ENCODE assay signal across 18 mouse cellular contexts in the genomic region with DNA sequence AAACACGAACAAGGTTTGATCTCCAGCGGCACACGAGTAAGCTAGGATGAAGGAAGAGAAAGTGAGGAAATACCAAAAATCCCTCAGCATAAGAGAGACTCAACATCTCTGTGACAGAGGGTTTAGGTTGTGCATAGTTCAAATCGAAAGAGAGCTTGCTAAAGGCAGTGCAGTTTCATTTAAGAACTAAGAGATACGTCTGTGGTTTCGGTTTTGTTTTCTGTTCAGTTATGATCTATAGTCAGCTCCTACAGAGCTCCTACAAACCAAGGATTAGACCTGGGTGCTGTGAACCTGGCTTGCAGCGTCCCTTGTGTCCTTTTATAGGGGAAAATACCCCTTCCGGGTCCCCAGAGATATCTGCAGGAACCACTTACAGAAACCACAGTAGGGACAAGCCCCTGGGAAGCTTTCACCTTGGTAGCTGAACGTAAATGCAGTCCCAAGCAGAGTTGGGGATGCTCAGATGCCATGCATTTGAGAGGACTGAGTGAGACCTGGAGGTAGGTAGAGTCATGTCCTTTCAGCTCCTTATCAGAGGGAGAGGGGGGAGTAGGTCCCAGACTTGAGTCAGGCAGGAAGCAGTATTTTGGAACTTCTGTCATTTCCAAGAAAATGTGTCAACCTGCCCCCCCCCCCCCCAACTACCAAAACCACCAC. TPM values are rescaled to one million over a fixed set of nuclear protein-coding genes. Genes with fewer than 3 reads are reported as not detected.
DNase-seq lines count a peak whose midpoint lies in the region; ATAC-seq lines count a peak whose summit lies in the region.
"Had no signal": no experiment of that assay in that cellular context is flagged by ENCODE, and none has a peak within 500 bp of the region (broad histone marks: within the 10 kb centered on the region; RNA-seq: fewer than 3 reads in every experiment).

No protein-coding gene starts in this region.

- peak; percentile 4 to 10 for DNase-seq in B cell, adult 2 months
- DNase-seq in gastrocnemius, adult 8-10 months (ENCODE audit: low spot score in 2 of 2), result no peak
- no peak for DNase-seq in kidney, postnatal 10 days
- no peak for DNase-seq in left cerebral cortex, adult 11 months (ENCODE audit: low spot score)
- DNase-seq: adrenal gland, adult 8-10 months; cerebellum, adult 11 months; gastrocnemius, postnatal 36 days; kidney, postnatal 25 days; right cerebral cortex, postnatal 4 days had no signal

- H3K9me3 ChIP-seq in hindbrain, embryonic 13.5 days, result no peaks in the 10 kb centered on the region
- H3K9me3 ChIP-seq in hindbrain, embryonic 16.5 days (ENCODE audit: control insufficient read depth, low read length), result no peaks in the 10 kb centered on the region
- H3K9me3 ChIP-seq: limb, embryonic 15.5 days; lung, embryonic 15.5 days; midbrain, embryonic 12.5 days had no signal

- H3K36me3 ChIP-seq in hindbrain, embryonic 13.5 days, result no peaks in the 10 kb centered on the region
- no peaks in the 10 kb centered on the region for H3K36me3 ChIP-seq in hindbrain, embryonic 16.5 days (ENCODE audit: control insufficient read depth, insufficient read depth, low read length)
- H3K36me3 ChIP-seq: limb, embryonic 15.5 days; lung, embryonic 15.5 days; midbrain, embryonic 12.5 days had no signal

- H3K4me1 ChIP-seq in hindbrain, embryonic 13.5 days (replicated peaks), result peaks cover 28% of the 10 kb centered on the region
- peaks cover 3% of the 10 kb centered on the region for H3K4me1 ChIP-seq in hindbrain, embryonic 16.5 days (ENCODE audit: control insufficient read depth, insufficient read depth, low read depth, low read length)
- no peaks in the 10 kb centered on the region for H3K4me1 ChIP-seq in brown adipose tissue, adult 24 weeks (ENCODE audit: control insufficient read depth, insufficient read depth, insufficient read length, low read length)
- H3K4me1 ChIP-seq: limb, embryonic 15.5 days had no signal

- H3K4me2 ChIP-seq in hindbrain, embryonic 13.5 days, result no peak overlapping the region
- no peak overlapping the region for H3K4me2 ChIP-seq in hindbrain, embryonic 16.5 days (ENCODE audit: low read length)
- H3K4me2 ChIP-seq: limb, embryonic 15.5 days; lung, embryonic 15.5 days; midbrain, embryonic 12.5 days had no signal

- no peak overlapping the region for H3K9ac ChIP-seq in hindbrain, embryonic 13.5 days
- no peak overlapping the region for H3K9ac ChIP-seq in hindbrain, embryonic 16.5 days (ENCODE audit: low read depth, low read length)
- H3K9ac ChIP-seq: limb, embryonic 15.5 days; lung, embryonic 15.5 days; midbrain, embryonic 12.5 days had no signal

- WGBS in hindbrain, embryonic 13.5 days, result 89% methylated on average over 9 of the region's 9 CpGs
- 84% methylated on average over 9 of the region's 9 CpGs for WGBS in hindbrain, embryonic 16.5 days

- 0 out of 2 replicates have a peak overlapping the region, but pooled peaks have one; percentile 30 for H3K27ac ChIP-seq in hindbrain, embryonic 13.5 days
- H3K27ac ChIP-seq in hindbrain, embryonic 16.5 days (ENCODE audit: low read depth, low read length), result no peak overlapping the region
- no peak overlapping the region for H3K27ac ChIP-seq in brown adipose tissue, adult 24 weeks (replicated peaks; ENCODE audit: low read depth, low read length)
- H3K27ac ChIP-seq: limb, embryonic 15.5 days; lung, embryonic 15.5 days; midbrain, embryonic 12.5 days had no signal

- no peak overlapping the region for H3K4me3 ChIP-seq in hindbrain, embryonic 13.5 days
- H3K4me3 ChIP-seq in hindbrain, embryonic 16.5 days (ENCODE audit: low read length), result no peak overlapping the region
- H3K4me3 ChIP-seq in brown adipose tissue, adult 24 weeks (ENCODE audit: insufficient read depth, low read depth, low read length), result peak overlapping the region; percentile 35
- H3K4me3 ChIP-seq: limb, embryonic 15.5 days; lung, embryonic 15.5 days; midbrain, embryonic 12.5 days had no signal

- no peak for ATAC-seq in hindbrain, embryonic 13.5 days (ENCODE audit: low FRiP score)
- ATAC-seq in hindbrain, embryonic 16.5 days, result no peak
- ATAC-seq in monocyte, adult 5-6 weeks (replicated peaks; ENCODE audit: insufficient number of reproducible peaks, low FRiP score, low TSS enrichment, poor library complexity, severe bottlenecking), result peak; percentile 71
- ATAC-seq: forebrain, embryonic 16.5 days; Patski had no signal

- H3K27me3 ChIP-seq in hindbrain, embryonic 13.5 days, result no peaks in the 10 kb centered on the region
- no peaks in the 10 kb centered on the region for H3K27me3 ChIP-seq in hindbrain, embryonic 16.5 days (replicated peaks; ENCODE audit: control insufficient read depth, insufficient read depth, low read length)
- H3K27me3 ChIP-seq: limb, embryonic 15.5 days; lung, embryonic 15.5 days; midbrain, embryonic 12.5 days had no signal

RNA-seq across cellular contexts. Expression of a gene that starts 36.5 kb away (rescaled TPM):
- 21.7 and 23.0 TPM in 2 replicates for polyA plus RNA-seq in hindbrain, embryonic 13.5 days (2015; fragmentation: Nextera tagmentation; extraction: Ambion mirVana)
- 19.7 and 21.1 TPM in 2 replicates for polyA plus RNA-seq in hindbrain, embryonic 16.5 days (2015; fragmentation: Nextera tagmentation; extraction: Ambion mirVana)
- polyA plus RNA-seq in brown adipose tissue, adult 24 weeks (2012; ENCODE audit: insufficient read depth, insufficient read length, missing spikeins), result 155 and 171 TPM in 2 replicates
- 6.7 to 45.6 TPM (median 20.7 TPM) in 3 replicates for total RNA-seq in monocyte, adult 5-6 weeks (2017)
- total RNA-seq in gastrocnemius, adult 8-10 months (2022), result 10 to 100 TPM; 29.5 to 38.0 (median 35.8) TPM

Comparison
In these comparisons a context has a peak if more than half of its experiments do, and no peak if none do; other contexts are left out.
1. DNase-seq: peak in B cell, adult 2 months (2 of 2); none in gastrocnemius, adult 8-10 months (0 of 2), kidney, postnatal 10 days (single experiment) and left cerebral cortex, adult 11 months (single experiment).